Mouse (Mus musculus): Measurements from ENCODE around the gene Atxn2.

- TF ChIP-seq EP300 (IDR thresholded peaks at IDR 0.05; ENCODE audit: low read depth), result no peak
- no peak for TF ChIP-seq CTCF (IDR thresholded peaks at IDR 0.05; ENCODE audit: low read depth)
Observed at GRCm38 (mm10) chr5:121667067-121667466, 44.1 kb upstream of the Atxn2 start.
